Mouse (Mus musculus): Measurements from ENCODE around the gene Ccdc117. TPM values are rescaled to one million over a fixed set of nuclear protein-coding genes. Genes with fewer than 3 reads are reported as not detected.
"Not testable (repeated sequence)": the region's sequence is repeated elsewhere in the genome, so short reads cannot be mapped to it uniquely, and the experiment has no call there.

The Ccdc117 gene
- total and polyA plus RNA-seq, 3 experiments: 24.3 to 38.9 (median 27.0) TPM

DNA sequence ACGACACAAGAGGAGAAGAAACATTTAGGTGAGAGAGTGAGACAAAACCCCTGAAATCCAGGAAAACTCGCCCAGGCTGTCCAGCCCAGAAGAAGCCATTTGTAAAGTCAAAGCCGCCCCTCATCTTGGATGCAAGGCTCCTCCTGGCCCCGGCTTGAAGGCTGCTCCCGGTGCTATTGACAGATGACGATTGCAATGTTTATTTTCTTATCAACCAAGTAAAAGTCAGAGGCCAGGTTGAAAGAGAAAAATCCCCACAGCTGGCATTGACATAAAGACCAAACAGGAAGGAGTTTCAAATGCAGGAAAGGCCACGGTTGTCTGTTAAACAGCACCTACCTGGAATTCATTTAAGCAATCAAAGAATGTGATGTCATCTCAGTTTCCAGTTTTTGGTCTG is 50.1 kb downstream of the Ccdc117 start:
- Histone ChIP-seq H3K36me3 (replicated peaks in 1 of 2; ENCODE audit: control insufficient read depth in 1 of 2, insufficient read depth in 1 of 2, low read length in 1 of 2) (peaks cover 15 to 72% of the 10 kb centered on the region in 2 experiments), H3K79me2 (replicated peaks; ENCODE audit: control insufficient read depth, extremely low read depth, insufficient read depth, poor library complexity, severe bottlenecking) (peaks cover 8% of the 10 kb centered on the region; the same call in 1 of the 2 replicates), H3K9ac (ENCODE audit: insufficient read depth, low read depth) (no peak overlapping the region), H3K4me3 (replicated peaks in 1 of 3; ENCODE audit: low read depth in 2 of 3, low read length in 2 of 3, poor library complexity in 1 of 3) (no peak overlapping the region), H3K4me2 (ENCODE audit: insufficient read depth, low read depth, poor library complexity, severe bottlenecking) (no peak overlapping the region), H3K27me3 (replicated peaks) (no peaks in the 10 kb centered on the region), H3K4me1 (ENCODE audit: control insufficient read depth in 1 of 2, insufficient read depth in 2 of 2) (peaks cover 3 to 18% of the 10 kb centered on the region in 2 experiments), H3K9me3 (replicated peaks; ENCODE audit: low read length) (peaks cover 5% of the 10 kb centered on the region), H3K27ac (ENCODE audit: insufficient read depth, low read depth) (no peak overlapping the region)
- in situ Hi-C loops (cut with MboI; ENCODE audit: low pct_ligation_motif_present, low pct_unique_long_range_greater_than_20kb, low sequenced_read_pairs) (no loop called here), dilution Hi-C loops (cut with MboI; ENCODE audit: extremely low pct_ligation_motif_present, extremely low pct_unique_long_range_greater_than_20kb, low sequenced_read_pairs) (no loop called here)
- DNase-seq (ENCODE audit: extremely low read depth): no peak
- no peak for TF ChIP-seq MAX (IDR thresholded peaks at IDR 0.05; ENCODE audit: low read length)
- no peak for TF ChIP-seq ZC3H11A (IDR thresholded peaks at IDR 0.05; ENCODE audit: low read depth, low read length)
- TF ChIP-seq SIN3A (IDR thresholded peaks at IDR 0.05; ENCODE audit: low read length): no peak
- TF ChIP-seq TBP (conservative IDR thresholded peaks at IDR 0.05; ENCODE audit: low read depth, low read length): no peak
- TF ChIP-seq RAD21 (IDR thresholded peaks at IDR 0.05; ENCODE audit: low read depth, low read length): no peak
- TF ChIP-seq JUND (conservative IDR thresholded peaks at IDR 0.05; ENCODE audit: low read depth, low read length): no peak
- no peak for TF ChIP-seq USF2 (conservative IDR thresholded peaks at IDR 0.05; ENCODE audit: low read depth, low read length)
- TF ChIP-seq NRF1 (IDR thresholded peaks at IDR 0.05; ENCODE audit: low read depth, low read length): no peak
- no peak for TF ChIP-seq ZNF384 (IDR thresholded peaks at IDR 0.05; ENCODE audit: low read depth, low read length)
- TF ChIP-seq GABPA (IDR thresholded peaks at IDR 0.05; ENCODE audit: insufficient replicate concordance, low read depth, low read length): no peak
- TF ChIP-seq ELF1 (IDR thresholded peaks at IDR 0.05; ENCODE audit: low read depth, low read length): no peak
- TF ChIP-seq CHD1 (IDR thresholded peaks at IDR 0.05; ENCODE audit: low read depth, low read length): no peak
- no peak for TF ChIP-seq MAFK (IDR thresholded peaks at IDR 0.05; ENCODE audit: insufficient replicate concordance, low read length)
- TF ChIP-seq PAX5 (IDR thresholded peaks at IDR 0.05; ENCODE audit: low read length): no peak
- TF ChIP-seq CHD2 (IDR thresholded peaks at IDR 0.05; ENCODE audit: low read length): no peak
- no peak for TF ChIP-seq POLR2AphosphoS2 (IDR thresholded peaks at IDR 0.05; ENCODE audit: low read depth, low read length)
- TF ChIP-seq EP300 (IDR thresholded peaks at IDR 0.05; ENCODE audit: low read length): no peak
- no peak for TF ChIP-seq RCOR1 (conservative IDR thresholded peaks at IDR 0.05; ENCODE audit: low read depth, low read length)
- TF ChIP-seq HCFC1 (IDR thresholded peaks at IDR 0.05; ENCODE audit: low read depth, low read length): no peak
- TF ChIP-seq USF1 (IDR thresholded peaks at IDR 0.05; ENCODE audit: low read depth, low read length): no peak

DNA sequence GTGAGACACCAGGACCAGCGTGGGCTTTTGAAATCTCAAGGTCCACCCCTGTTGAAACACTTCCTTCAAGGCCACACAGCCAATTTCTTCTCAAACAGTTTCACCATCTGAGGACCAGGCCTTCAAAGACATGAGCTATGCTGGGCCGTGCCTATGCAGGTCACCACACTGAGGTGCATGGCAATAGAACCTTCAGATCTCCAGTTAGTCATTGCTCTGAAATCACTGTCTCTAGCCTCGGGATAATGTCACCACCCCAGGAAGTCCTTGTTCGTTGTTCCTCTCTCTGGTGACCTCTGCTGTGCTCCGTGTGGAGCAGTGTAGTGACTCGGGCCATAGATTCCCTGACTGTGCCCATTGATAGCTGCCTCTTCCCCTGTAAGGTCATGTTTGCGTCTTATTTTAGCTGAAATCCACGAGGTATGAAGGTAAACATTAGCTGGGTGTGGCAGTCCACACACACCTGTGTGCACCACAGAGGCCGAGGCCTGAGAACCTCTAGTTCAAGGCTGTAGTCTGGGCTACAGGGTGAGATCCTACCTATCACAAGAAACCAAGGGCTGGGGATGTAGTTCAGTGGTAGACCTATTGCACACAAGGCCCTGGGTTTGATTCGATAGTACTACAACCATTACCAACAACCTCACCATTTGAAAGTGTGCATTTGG is 50.9 kb downstream of the Ccdc117 start:
- peaks cover 3 to 18% of the 10 kb centered on the region in 2 experiments for H3K4me1 ChIP-seq (ENCODE audit: control insufficient read depth in 1 of 2, insufficient read depth in 2 of 2)
- in situ Hi-C loops (cut with MboI; ENCODE audit: low pct_ligation_motif_present, low pct_unique_long_range_greater_than_20kb, low sequenced_read_pairs): no loop called here
- H3K4me2 ChIP-seq (ENCODE audit: insufficient read depth, low read depth, poor library complexity, severe bottlenecking): no peak overlapping the region
- peaks cover 12 to 64% of the 10 kb centered on the region in 2 experiments for H3K36me3 ChIP-seq (replicated peaks in 1 of 2; ENCODE audit: control insufficient read depth in 1 of 2, insufficient read depth in 1 of 2, low read length in 1 of 2)
- peaks cover 15% of the 10 kb centered on the region; the same call in 1 of the 2 replicates for H3K79me2 ChIP-seq (replicated peaks; ENCODE audit: control insufficient read depth, extremely low read depth, insufficient read depth, poor library complexity, severe bottlenecking)
- no peak overlapping the region for H3K27ac ChIP-seq (ENCODE audit: insufficient read depth, low read depth)
- H3K4me3 ChIP-seq (replicated peaks in 1 of 3; ENCODE audit: low read depth in 2 of 3, low read length in 2 of 3, poor library complexity in 1 of 3): no peak overlapping the region
- DNase-seq (ENCODE audit: extremely low read depth): no peak
- H3K9me3 ChIP-seq (replicated peaks; ENCODE audit: low read length): no peaks in the 10 kb centered on the region
- dilution Hi-C loops (cut with MboI; ENCODE audit: extremely low pct_ligation_motif_present, extremely low pct_unique_long_range_greater_than_20kb, low sequenced_read_pairs): no loop called here
- no peak overlapping the region for H3K9ac ChIP-seq (ENCODE audit: insufficient read depth, low read depth)
- TF ChIP-seq CHD1 (IDR thresholded peaks at IDR 0.05; ENCODE audit: low read depth, low read length) (no peak), NRF1 (IDR thresholded peaks at IDR 0.05; ENCODE audit: low read depth, low read length) (no peak), POLR2A (IDR thresholded peaks at IDR 0.05; ENCODE audit: low read depth, low read length) (no peak), ZNF384 (IDR thresholded peaks at IDR 0.05; ENCODE audit: low read depth, low read length) (no peak), KAT2A (IDR thresholded peaks at IDR 0.05; ENCODE audit: insufficient replicate concordance, low read length) (no peak), MEF2A (IDR thresholded peaks at IDR 0.05; ENCODE audit: borderline replicate concordance, low read depth, low read length) (no peak), ZMIZ1 (IDR thresholded peaks at IDR 0.05; ENCODE audit: low read depth, low read length) (no peak), NELFE (IDR thresholded peaks at IDR 0.05; ENCODE audit: low read depth, low read length) (no peak), TCF12 (IDR thresholded peaks at IDR 0.05; ENCODE audit: low read depth, low read length) (no peak), IRF4 (IDR thresholded peaks at IDR 0.05; ENCODE audit: low read depth, low read length) (no peak), PAX5 (IDR thresholded peaks at IDR 0.05; ENCODE audit: low read length) (no peak)
- no peaks in the 10 kb centered on the region for H3K27me3 ChIP-seq (replicated peaks)

DNA sequence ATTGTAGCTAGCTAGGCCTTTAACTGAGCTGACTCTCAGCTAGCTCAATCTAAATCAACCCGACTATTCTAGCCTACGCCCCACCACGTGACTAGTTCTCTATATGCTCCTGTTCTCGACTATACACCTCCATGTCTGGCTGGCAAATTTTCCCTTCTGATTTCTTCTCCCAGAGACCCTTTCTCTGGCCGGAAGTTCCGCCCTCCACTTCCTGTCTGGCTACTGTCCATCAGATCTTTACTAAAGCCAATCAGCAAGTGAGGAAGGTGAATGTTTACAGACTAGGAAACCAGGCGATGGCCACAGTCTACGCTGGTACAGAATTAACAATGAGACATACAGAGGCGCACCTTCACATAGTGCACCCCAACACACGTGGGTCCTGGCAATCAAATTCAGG is 52.6 kb downstream of the Ccdc117 start:
- DNase-seq (ENCODE audit: extremely low read depth); H3K9me3 ChIP-seq (replicated peaks; ENCODE audit: low read length); H3K27me3 ChIP-seq (replicated peaks); H3K9ac ChIP-seq (ENCODE audit: insufficient read depth, low read depth); H3K4me2 ChIP-seq (ENCODE audit: insufficient read depth, low read depth, poor library complexity, severe bottlenecking); H3K4me3 ChIP-seq (replicated peaks in 1 of 3; ENCODE audit: low read depth in 2 of 3, low read length in 2 of 3, poor library complexity in 1 of 3); dilution Hi-C loops (cut with MboI; ENCODE audit: extremely low pct_ligation_motif_present, extremely low pct_unique_long_range_greater_than_20kb, low sequenced_read_pairs); H3K27ac ChIP-seq (ENCODE audit: insufficient read depth, low read depth): not testable (repeated sequence)
- H3K36me3 ChIP-seq (replicated peaks in 1 of 2; ENCODE audit: control insufficient read depth in 1 of 2, insufficient read depth in 1 of 2, low read length in 1 of 2): peaks cover 12 to 53% of the 10 kb centered on the region in 2 experiments
- H3K79me2 ChIP-seq (replicated peaks; ENCODE audit: control insufficient read depth, extremely low read depth, insufficient read depth, poor library complexity, severe bottlenecking): peaks cover 19% of the 10 kb centered on the region; the same call in 1 of the 2 replicates
- peaks cover 7 to 20% of the 10 kb centered on the region in 2 experiments for H3K4me1 ChIP-seq (ENCODE audit: control insufficient read depth in 1 of 2, insufficient read depth in 2 of 2)
- in situ Hi-C loops (cut with MboI; ENCODE audit: low pct_ligation_motif_present, low pct_unique_long_range_greater_than_20kb, low sequenced_read_pairs): loop anchor here (5.0 to 10.0 kb wide), 2 partner anchors 33 to 295 kb away; partner anchors contain the start of genes Dbnl and Xbp1
